Mouse (Mus musculus) embryonic facial prominence, embryonic 15.5 days (tissue): ENCODE measurements around the gene Impdh1. TPM values are rescaled to one million over a fixed set of nuclear protein-coding genes. Genes with fewer than 3 reads are reported as not detected.

Source experiments
- ATAC-seq: fragments of 200-750 bp; cut with Nextera tagmentation; 2 replicates; pipeline ENCODE4 v1.8.0; 2017; ENCODE audit warnings: low read depth, moderate TSS enrichment; ENCODE audit not compliant: insufficient number of reproducible peaks, low FRiP score, low TSS enrichment
- H3K27ac ChIP-seq: fragments of 300-500 bp; sonication (generic); replicated peaks from 2 replicates; pipeline ENCODE4 v1.5.1; 2015; ENCODE audit warnings: mild to moderate bottlenecking, inconsistent platforms
- H3K27me3 ChIP-seq: fragments of 300-500 bp; sonication (generic); 2 replicates; pipeline ENCODE4 v1.6.1; 2015; ENCODE audit warnings: inconsistent platforms
- H3K36me3 ChIP-seq: fragments of 300-500 bp; sonication (generic); 2 replicates; pipeline ENCODE4 v1.6.1; 2015; ENCODE audit warnings: mild to moderate bottlenecking, inconsistent platforms
- H3K4me1 ChIP-seq: fragments of 300-500 bp; sonication (generic); 2 replicates; pipeline ENCODE4 v1.6.1; 2015; ENCODE audit warnings: inconsistent platforms
- H3K4me2 ChIP-seq: fragments of 300-500 bp; sonication (generic); replicated peaks from 2 replicates; pipeline ENCODE4 v1.6.1; 2015; ENCODE audit warnings: mild to moderate bottlenecking, inconsistent platforms
- H3K4me3 ChIP-seq: fragments of 300-500 bp; sonication (generic); replicated peaks from 2 replicates; pipeline ENCODE4 v1.5.1; 2015; ENCODE audit warnings: mild to moderate bottlenecking, inconsistent platforms
- H3K9ac ChIP-seq: fragments of 300-500 bp; sonication (generic); 2 replicates; pipeline ENCODE4 v1.6.1; 2015; ENCODE audit warnings: inconsistent platforms
- H3K9me3 ChIP-seq: fragments of 300-500 bp; sonication (generic); replicated peaks from 2 replicates; pipeline ENCODE4 v1.6.1; 2016; ENCODE audit warnings: inconsistent platforms
- WGBS: fragments of 180-500 bp; shearing (Covaris S2); methylation state at CpG from one replicate; pipeline ENCODE4 v1.1.7; 2015; 5-methylcytosine and 5-hydroxymethylcytosine counted together
- microRNA-seq: library from miRNA; unstranded; fragments of <30 nt; microRNA quantifications from one replicate; pipeline ENCODE4, GENCODE M21; 2016; ENCODE audit warnings: borderline number of aligned reads
- polyA plus RNA-seq: library from polyadenylated mRNA; unstranded; fragments of >200 nt; fragmentation: Nextera tagmentation; extraction: Ambion mirVana; gene quantifications from 2 replicates; pipeline ENCODE4 v1.2.1, GENCODE M21; 2015

Impdh1 gene
- polyA plus RNA-seq, 1 experiment from 2014 or later, result 60.5 TPM

DNA sequence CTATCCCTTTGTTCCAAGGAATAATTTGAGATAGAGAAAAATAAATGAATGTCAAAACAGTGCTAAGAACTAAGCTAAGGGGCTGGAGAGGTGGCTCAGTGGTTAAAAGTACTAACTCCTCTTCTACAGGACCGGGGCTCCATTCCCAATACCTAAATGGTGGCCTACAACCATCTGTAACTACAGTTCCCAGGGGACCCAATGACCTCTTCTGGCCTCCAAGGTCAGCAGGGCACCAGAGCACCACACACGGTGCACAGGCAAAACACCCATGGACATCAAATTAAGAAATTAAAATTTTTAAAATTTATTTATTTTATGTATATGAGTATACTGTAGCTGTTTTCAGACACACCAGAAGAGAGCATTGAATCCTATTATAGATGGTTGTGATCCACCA is 55.4 kb downstream of the Impdh1 start:
- H3K4me1 ChIP-seq, result peaks cover 14% of the 10 kb centered on the region
- H3K9me3 ChIP-seq, result no peaks in the 10 kb centered on the region
- 87% methylated on average over 2 of the region's 2 CpGs for WGBS
- H3K9ac ChIP-seq, result no peak overlapping the region
- peaks cover 42% of the 10 kb centered on the region for H3K36me3 ChIP-seq
- H3K4me2 ChIP-seq, result no peak overlapping the region
- H3K27ac ChIP-seq, result no peak overlapping the region
- H3K27me3 ChIP-seq, result no peaks in the 10 kb centered on the region
- no peak for ATAC-seq
- no peak overlapping the region for H3K4me3 ChIP-seq

DNA sequence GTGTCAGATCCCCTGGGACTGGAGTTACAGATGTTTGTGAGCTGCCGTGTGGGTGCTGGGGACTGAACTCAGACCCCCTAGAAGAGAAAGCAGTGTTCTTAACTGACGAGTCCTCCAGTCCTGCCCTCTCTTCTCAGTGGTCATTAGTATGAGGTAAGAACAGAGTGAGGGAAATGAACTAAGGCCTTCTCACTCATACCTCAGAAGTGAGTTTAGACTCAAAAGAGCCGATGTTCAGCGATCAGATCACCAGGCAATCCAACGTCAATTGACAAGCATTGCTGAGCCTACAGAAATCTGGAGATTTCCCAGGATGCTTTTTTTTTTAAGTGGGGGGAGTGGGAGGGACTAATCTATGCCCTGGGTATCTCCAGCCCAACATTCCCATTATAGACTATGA is 59.8 kb downstream of the Impdh1 start:
- Histone ChIP-seq H3K4me3 (no peak overlapping the region), H3K9me3 (no peaks in the 10 kb centered on the region), H3K4me1 (no peaks in the 10 kb centered on the region), H3K36me3 (peaks cover 75% of the 10 kb centered on the region), H3K4me2 (no peak overlapping the region), H3K27ac (no peak overlapping the region), H3K9ac (no peak overlapping the region), H3K27me3 (no peaks in the 10 kb centered on the region)
- WGBS, result 91% methylated on average over 5 of the region's 5 CpGs
- no peak for ATAC-seq

Small RNA genes within 50 kb of the gene (microRNA-seq; reads per million reads assigned to microRNA genes)
- not detected for gene Gm24303

Other genes starting within 250 kb of the Impdh1 start
- gene Lep, start 156.1 kb downstream of the Impdh1 start, polyA plus RNA-seq, result not detected in 2 replicates
- gene Rbm28, start 51.4 kb downstream of the Impdh1 start, polyA plus RNA-seq, result 33.1 and 35.8 TPM in 2 replicates
- gene Prrt4, start 36.8 kb downstream of the Impdh1 start, polyA plus RNA-seq, result 0.59 and 0.79 TPM in 2 replicates
- 38.3 and 40.7 TPM in 2 replicates for gene Hilpda, start 56.1 kb upstream of the Impdh1 start, polyA plus RNA-seq
- 0.43 and 0.70 TPM in 2 replicates for gene Fam71f2, start 63.2 kb upstream of the Impdh1 start, polyA plus RNA-seq
- gene Fam71f1, start 102.8 kb upstream of the Impdh1 start, polyA plus RNA-seq, result 0.28 TPM in 1 of 2 replicates, not detected in the other
- gene Calu, start 131.7 kb upstream of the Impdh1 start, polyA plus RNA-seq, result 457 and 464 TPM in 2 replicates
- gene Opn1sw, start 172.1 kb upstream of the Impdh1 start, polyA plus RNA-seq, result 0.85 and 1.2 TPM in 2 replicates
- gene Ccdc136, start 179.9 kb upstream of the Impdh1 start, polyA plus RNA-seq, result 23.6 and 24.0 TPM in 2 replicates
- gene Flnc, start 216.9 kb upstream of the Impdh1 start, polyA plus RNA-seq, result 24.0 and 28.7 TPM in 2 replicates